Mouse (Mus musculus): ENCODE measurements around the gene Treh.

DNA sequence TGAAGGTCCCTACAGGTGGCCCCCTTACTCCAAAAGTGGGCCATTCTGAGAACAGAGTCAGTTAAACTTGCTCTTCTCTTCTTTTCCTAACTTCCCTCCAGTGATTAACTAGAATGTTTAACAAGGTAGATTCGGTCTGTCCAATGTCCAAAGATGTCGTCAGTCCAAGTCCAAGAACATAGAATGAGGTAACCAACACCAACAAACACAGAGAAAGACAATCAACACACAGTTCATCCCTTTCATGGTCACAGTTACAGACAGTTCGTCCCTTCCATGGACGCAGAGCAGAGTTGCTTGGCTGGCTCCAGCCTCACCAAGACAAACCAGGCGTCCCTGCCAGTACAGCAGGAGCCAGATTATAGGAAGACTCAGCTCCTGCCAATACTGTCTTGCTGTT, 1.6 kb upstream of the Treh start:
- TF ChIP-seq POLR2A (IDR thresholded peaks at IDR 0.05; ENCODE audit: borderline replicate concordance, low read depth, low read length) (no peak), CTCF (IDR thresholded peaks at IDR 0.05; ENCODE audit: low read depth, low read length) (no peak)
